Mouse (Mus musculus): ENCODE measurements at regions not wholly inside any gene's neighbourhood (a gene's known extent, or its start where the extent isn't known, plus 50 kb on each side); places are given as distances from the start of the nearest gene placed in this dataset.

DNA sequence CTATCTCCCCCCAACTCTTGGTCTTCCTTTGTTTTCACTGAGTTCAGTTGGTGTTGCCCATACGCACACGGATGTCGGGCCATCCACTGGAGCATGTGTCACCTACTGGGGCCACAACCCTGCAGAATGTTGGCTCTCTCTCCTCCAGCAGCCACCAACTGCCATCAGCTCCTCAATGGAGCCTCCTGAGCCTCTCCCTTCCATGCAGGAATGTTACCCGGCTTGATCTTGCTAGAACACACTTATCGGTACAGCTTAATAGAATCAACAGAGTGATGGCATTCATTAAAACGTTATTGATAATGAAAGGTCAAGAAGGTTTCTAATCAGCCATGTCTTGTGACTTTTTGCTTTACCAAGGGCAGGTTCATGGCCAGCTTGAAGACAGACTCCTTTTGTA lies 543.7 kb downstream of the Gm19410 start:
- TF ChIP-seq CTCF (IDR thresholded peaks at IDR 0.05; ENCODE audit: extremely low read depth, insufficient read length, insufficient replicate concordance, low read depth, low read length): no peak
- TF ChIP-seq POLR2A (IDR thresholded peaks at IDR 0.05; ENCODE audit: low read depth, low read length): no peak

All from small intestine, adult 2 months (tissue).